12 mouse cellular contexts compared by ENCODE assay signal in genomic region chr13:63139463-63140226, GRCm38 (mm10).
DNase-seq lines count a peak whose midpoint lies in the region; ATAC-seq lines count a peak whose summit lies in the region.
"Had no signal": no experiment of that assay in that cellular context is flagged by ENCODE, and none has a peak within 500 bp of the region (broad histone marks: within the 10 kb centered on the region; RNA-seq: fewer than 3 reads in every experiment).

No protein-coding gene starts in this region.

- H3K27ac ChIP-seq in neural tube, embryonic 13.5 days (replicated peaks), result peak overlapping the region; percentile 39; the same call in 1 of the 2 replicates
- peak overlapping the region; percentile 66 for H3K27ac ChIP-seq in heart, embryonic 12.5 days (ENCODE audit: poor library complexity, severe bottlenecking)
- H3K27ac ChIP-seq in macrophage, result peak overlapping the region; percentile 87
- H3K27ac ChIP-seq in hindbrain, embryonic 11.5 days (ENCODE audit: low read depth, low read length), result no peak overlapping the region
- H3K27ac ChIP-seq: liver, embryonic 12.5 days; neural tube, embryonic 12.5 days had no signal

- H3K9ac ChIP-seq in neural tube, embryonic 13.5 days, result no peak overlapping the region
- no peak overlapping the region for H3K9ac ChIP-seq in heart, embryonic 12.5 days
- no peak overlapping the region for H3K9ac ChIP-seq in hindbrain, embryonic 11.5 days (ENCODE audit: low read depth, low read length)
- H3K9ac ChIP-seq: liver, embryonic 12.5 days; neural tube, embryonic 12.5 days had no signal

- no peaks in the 10 kb centered on the region for H3K79me2 ChIP-seq in macrophage (ENCODE audit: inconsistent target)

- ATAC-seq in neural tube, embryonic 13.5 days (ENCODE audit: low read depth), result no peak
- no peak for ATAC-seq in heart, embryonic 12.5 days (ENCODE audit: insufficient number of reproducible peaks, low FRiP score)
- ATAC-seq in hindbrain, embryonic 11.5 days (ENCODE audit: low FRiP score), result no peak
- ATAC-seq: liver, embryonic 12.5 days had no signal

- no peak overlapping the region for H3K4me2 ChIP-seq in neural tube, embryonic 13.5 days
- no peak overlapping the region for H3K4me2 ChIP-seq in heart, embryonic 12.5 days
- H3K4me2 ChIP-seq in hindbrain, embryonic 11.5 days (replicated peaks; ENCODE audit: low read depth, low read length), result no peak overlapping the region
- H3K4me2 ChIP-seq: liver, embryonic 12.5 days; neural tube, embryonic 12.5 days had no signal

- DNase-seq in kidney, adult 9 months, result peak; percentile 53
- no peak for DNase-seq in kidney, postnatal 4 days
- no peak for DNase-seq in neural tube, embryonic 10.5 days (ENCODE audit: extremely low spot score, low spot score)
- no peak for DNase-seq in hindbrain, embryonic 11.5 days (ENCODE audit: low spot score)
- no peak for DNase-seq in left cerebral cortex, adult 18-20 months (ENCODE audit: low spot score in 2 of 2)
- DNase-seq: cerebellum, postnatal 14 days had no signal

- no peaks in the 10 kb centered on the region for H3K36me3 ChIP-seq in neural tube, embryonic 13.5 days
- no peaks in the 10 kb centered on the region for H3K36me3 ChIP-seq in heart, embryonic 12.5 days
- no peaks in the 10 kb centered on the region for H3K36me3 ChIP-seq in macrophage (ENCODE audit: inconsistent target)
- no peaks in the 10 kb centered on the region for H3K36me3 ChIP-seq in hindbrain, embryonic 11.5 days (ENCODE audit: control insufficient read depth, insufficient read depth, low read length)
- H3K36me3 ChIP-seq: liver, embryonic 12.5 days; neural tube, embryonic 12.5 days had no signal

- WGBS in neural tube, embryonic 13.5 days, result 82% methylated on average over 10 of the region's 10 CpGs
- WGBS in heart, embryonic 12.5 days, result 53% methylated on average over 10 of the region's 10 CpGs
- WGBS in macrophage (ENCODE audit: missing documents), result 93% methylated on average over 10 of the region's 10 CpGs
- 88% methylated on average over 10 of the region's 10 CpGs for WGBS in hindbrain, embryonic 11.5 days

- peaks cover 10% of the 10 kb centered on the region for H3K4me1 ChIP-seq in neural tube, embryonic 13.5 days (replicated peaks)
- peaks cover 13% of the 10 kb centered on the region; the same call in 1 of the 2 replicates for H3K4me1 ChIP-seq in heart, embryonic 12.5 days (replicated peaks)
- H3K4me1 ChIP-seq in hindbrain, embryonic 11.5 days (replicated peaks; ENCODE audit: control insufficient read depth, insufficient read depth, low read length), result no peaks in the 10 kb centered on the region
- H3K4me1 ChIP-seq: liver, embryonic 12.5 days; neural tube, embryonic 12.5 days had no signal

- H3K9me3 ChIP-seq in neural tube, embryonic 13.5 days, result no peaks in the 10 kb centered on the region
- no peaks in the 10 kb centered on the region for H3K9me3 ChIP-seq in heart, embryonic 12.5 days (replicated peaks)
- no peaks in the 10 kb centered on the region for H3K9me3 ChIP-seq in hindbrain, embryonic 11.5 days (ENCODE audit: control insufficient read depth, low read length)
- H3K9me3 ChIP-seq: liver, embryonic 12.5 days; neural tube, embryonic 12.5 days had no signal

- no peak overlapping the region for H3K4me3 ChIP-seq in neural tube, embryonic 13.5 days
- no peak overlapping the region for H3K4me3 ChIP-seq in heart, embryonic 12.5 days
- no peak overlapping the region for H3K4me3 ChIP-seq in macrophage (ENCODE audit: inconsistent target)
- no peak overlapping the region for H3K4me3 ChIP-seq in hindbrain, embryonic 11.5 days (ENCODE audit: low read depth, low read length)
- H3K4me3 ChIP-seq: liver, embryonic 12.5 days; neural tube, embryonic 12.5 days had no signal

- no peaks in the 10 kb centered on the region for H3K27me3 ChIP-seq in neural tube, embryonic 13.5 days
- no peaks in the 10 kb centered on the region for H3K27me3 ChIP-seq in heart, embryonic 12.5 days (replicated peaks)
- H3K27me3 ChIP-seq in hindbrain, embryonic 11.5 days (ENCODE audit: control insufficient read depth, insufficient read depth, low read length), result no peaks in the 10 kb centered on the region; the same call in 1 of the 2 replicates
- H3K27me3 ChIP-seq: CH12.LX; liver, embryonic 12.5 days; neural tube, embryonic 12.5 days had no signal
